Mouse (Mus musculus) layer of hippocampus, adult 8-10 months (tissue): Measurements from ENCODE around the gene Tbkbp1. TPM values are rescaled to one million over a fixed set of nuclear protein-coding genes. Genes with fewer than 3 reads are reported as not detected.
A peak's percentile ranks its signal among the peaks of the same experiment; 100 is the strongest.

Source experiments
- DNase-seq, 2 experiments: peaks; one replicate each; pipeline ENCODE4 v3.0.0; 2022; ENCODE audit warnings: low spot score in 2 of 2
- total RNA-seq, 4 experiments: library from RNA; stranded (reverse); gene quantifications; 2 replicates each; pipeline ENCODE4 v1.2.4; 2022

The Tbkbp1 gene
- total RNA-seq, 4 experiments from 2014 or later = 85.9 to 92.0 (median 89.4) TPM

DNA sequence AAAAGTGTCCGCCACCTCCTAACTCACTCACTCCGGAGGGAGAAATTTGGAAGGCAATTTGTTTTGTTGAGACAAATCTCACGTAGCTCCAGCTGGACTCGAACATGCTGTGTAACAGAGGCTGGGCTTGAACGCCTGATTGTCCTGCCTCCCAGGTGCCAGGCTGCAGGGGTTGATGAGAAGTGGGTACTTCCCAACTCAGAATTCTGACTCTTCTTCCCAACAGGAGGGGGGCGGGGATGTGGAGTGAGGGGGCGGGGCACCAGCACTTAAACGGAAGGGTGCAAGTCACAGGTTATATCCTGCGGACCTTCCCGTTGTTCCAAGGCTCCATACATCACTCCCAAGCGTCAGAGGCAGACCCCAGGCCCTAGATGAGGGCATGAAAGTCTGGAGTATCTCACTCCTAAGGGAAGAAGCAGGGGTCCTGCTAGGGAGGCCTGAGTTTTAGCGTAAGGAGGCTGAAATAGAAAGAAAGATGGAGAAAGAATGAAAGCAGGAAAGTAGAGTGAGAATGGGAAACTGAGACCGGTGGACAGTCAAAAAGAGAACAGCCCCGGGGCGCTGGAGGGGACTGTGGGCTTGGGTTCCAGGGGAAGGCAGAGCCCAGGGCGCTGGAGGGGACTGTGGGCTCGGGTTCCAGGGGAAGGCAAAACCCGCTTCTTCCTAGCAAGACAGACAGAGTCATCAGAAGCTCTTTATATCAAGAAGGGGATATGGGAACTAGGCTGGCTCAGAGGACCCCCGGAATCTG lies 23.6 kb downstream of the Tbkbp1 start:
- DNase-seq = no peak

GRCm38 (mm10) chr11:97126645-97127468 lies 24.4 kb downstream of the Tbkbp1 start:
- no peak for DNase-seq

DNA sequence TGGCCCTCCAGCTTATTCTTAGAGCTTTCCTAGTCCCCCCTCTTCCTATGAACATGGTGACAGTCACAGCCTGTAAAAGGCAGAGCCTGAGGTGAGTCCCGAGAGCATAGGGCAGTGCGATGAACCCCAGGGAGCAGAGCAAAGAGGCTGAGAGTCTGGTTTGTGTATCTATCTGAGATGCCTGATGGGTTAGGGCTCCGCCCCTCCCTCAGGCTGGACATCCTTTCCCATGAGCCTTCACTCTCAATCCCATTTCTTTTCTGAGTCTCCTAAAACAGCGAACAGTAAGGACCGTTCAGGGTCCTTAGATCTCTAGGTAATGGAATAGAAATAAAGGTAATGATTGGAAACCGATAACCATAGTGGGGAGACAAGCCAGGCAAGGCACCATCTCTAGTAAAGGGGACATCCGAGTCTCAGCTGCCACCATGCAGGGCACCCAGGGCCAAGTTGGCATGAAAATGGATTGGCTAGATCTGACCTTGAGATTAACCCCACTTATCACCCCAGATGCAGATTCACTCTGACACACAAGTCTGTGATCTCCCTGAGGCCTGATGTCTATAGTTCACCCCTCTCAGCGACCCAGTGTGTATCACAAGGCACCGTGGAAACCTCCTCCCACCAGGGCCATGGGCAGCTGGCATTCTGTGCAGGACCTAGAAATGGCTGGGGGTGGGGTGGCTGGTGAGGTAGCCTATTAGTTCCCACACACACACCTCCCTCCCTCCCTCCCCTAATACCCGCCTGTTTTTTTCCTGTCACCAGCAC lies 26.8 kb downstream of the Tbkbp1 start:
- no peak for DNase-seq

DNA sequence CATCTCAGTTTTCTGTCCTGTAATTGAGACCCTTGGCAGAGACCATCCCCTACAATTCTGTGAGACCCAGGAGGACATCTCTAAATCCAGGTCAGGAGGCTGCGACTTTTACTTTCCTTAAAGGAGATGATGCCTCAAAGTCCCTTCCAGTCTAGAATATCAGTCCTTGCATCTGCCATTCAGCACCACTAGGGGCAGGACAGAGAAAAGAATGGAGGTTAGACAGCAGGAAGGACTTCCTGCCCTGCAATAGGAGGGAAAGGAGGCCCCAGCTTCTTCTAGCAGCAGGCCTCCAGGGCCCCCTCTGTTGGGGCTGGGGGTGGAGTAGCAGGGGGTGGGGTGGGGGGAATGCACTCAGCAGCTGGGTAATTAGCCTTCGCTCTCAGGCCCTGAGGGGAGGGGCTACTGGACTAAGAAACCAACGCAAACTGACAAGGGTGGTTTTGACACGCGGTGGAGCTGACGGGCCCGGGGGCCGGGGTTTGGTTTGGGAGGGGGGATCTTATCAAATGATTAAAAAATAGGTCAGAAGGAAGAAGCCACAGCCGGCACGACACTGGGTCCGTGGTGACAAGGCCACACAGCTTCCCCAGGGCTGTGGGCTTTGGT lies 27.9 kb downstream of the Tbkbp1 start:
- no peak for DNase-seq

- no peak for DNase-seq
Observed at GRCm38 (mm10) chr11:97120641-97121040, 30.7 kb downstream of the Tbkbp1 start.

- DNase-seq = no peak
Observed at GRCm38 (mm10) chr11:97120221-97120620, 31.1 kb downstream of the Tbkbp1 start.

DNA sequence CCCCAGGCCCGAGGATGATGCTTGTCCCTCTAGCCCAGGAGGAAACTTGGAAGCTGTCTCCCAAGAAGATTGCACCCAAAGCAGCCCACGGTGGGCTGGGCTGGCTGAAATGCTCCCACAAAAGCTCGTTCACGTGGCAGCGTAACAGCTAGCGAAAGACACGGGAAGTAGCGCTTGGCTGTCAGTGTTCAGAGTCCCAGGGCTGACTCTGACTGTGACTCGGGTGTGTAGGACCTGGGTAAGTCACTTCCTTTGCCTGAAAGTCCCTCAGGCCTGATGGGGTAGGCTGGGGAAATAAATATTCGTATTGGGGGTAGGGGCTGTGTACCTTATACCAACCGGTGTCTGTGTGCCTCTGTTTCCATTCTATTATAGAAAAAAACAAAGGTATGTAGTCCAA lies 35.5 kb downstream of the Tbkbp1 start:
- no peak for DNase-seq

- DNase-seq = no peak
Observed at GRCm38 (mm10) chr11:97114671-97115601, 36.4 kb downstream of the Tbkbp1 start, which contains the start of gene Tbx21. Gene Tbx21, minus strand, starts transcription at chr11:97115331.

- no peak for DNase-seq
Observed at GRCm38 (mm10) chr11:97112519-97113125, 38.7 kb downstream of the Tbkbp1 start.

GRCm38 (mm10) chr11:97108976-97109375 lies 42.3 kb downstream of the Tbkbp1 start:
- no peak for DNase-seq

- DNase-seq = no peak
Observed at GRCm38 (mm10) chr11:97104091-97104483, 47.2 kb downstream of the Tbkbp1 start.

GRCm38 (mm10) chr11:97103163-97104090 lies 47.9 kb downstream of the Tbkbp1 start:
- no peak for DNase-seq

DNA sequence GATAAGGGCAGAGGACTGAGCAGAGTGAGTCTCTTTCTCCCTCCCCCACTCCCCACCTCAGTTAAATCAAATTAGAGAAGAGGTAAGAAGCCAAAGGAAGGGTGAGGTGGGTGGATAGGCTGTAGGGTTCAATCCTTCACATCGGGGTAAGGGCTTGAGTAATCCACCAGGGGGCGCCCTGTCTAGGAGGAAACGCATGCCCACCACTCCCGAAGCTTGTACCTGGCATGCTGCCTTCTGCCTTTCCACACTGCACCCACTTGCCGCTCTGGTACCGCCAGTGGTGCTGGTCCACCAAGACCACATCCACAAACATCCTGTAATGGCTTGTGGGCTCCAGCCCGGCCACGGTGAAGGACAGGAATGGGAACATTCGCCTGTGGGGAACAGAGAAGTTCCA lies 49.6 kb downstream of the Tbkbp1 start:
- peak in 1 of 2 experiments; percentile 24 for DNase-seq

GRCm38 (mm10) chr11:97098791-97099190 lies 52.5 kb downstream of the Tbkbp1 start:
- no peak for DNase-seq

DNA sequence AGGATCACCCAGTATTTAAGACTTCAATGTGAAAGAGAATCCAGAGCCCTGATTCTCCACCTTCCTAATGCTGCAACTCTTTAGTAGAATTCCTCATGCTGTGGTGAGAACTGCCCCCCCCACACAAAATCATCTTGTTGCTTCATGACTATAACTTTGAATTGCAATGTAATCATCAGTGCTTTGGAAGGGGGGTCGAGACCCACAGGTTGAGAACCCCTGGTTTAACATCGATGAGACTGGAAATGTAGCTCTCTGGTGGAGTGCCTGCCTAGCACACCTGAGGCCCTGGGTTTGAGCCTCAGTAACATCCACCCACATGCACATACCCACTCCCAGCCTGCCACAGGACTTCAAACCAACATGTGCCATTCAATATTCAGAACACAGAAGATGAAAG lies 56.7 kb downstream of the Tbkbp1 start:
- no peak for DNase-seq

DNA sequence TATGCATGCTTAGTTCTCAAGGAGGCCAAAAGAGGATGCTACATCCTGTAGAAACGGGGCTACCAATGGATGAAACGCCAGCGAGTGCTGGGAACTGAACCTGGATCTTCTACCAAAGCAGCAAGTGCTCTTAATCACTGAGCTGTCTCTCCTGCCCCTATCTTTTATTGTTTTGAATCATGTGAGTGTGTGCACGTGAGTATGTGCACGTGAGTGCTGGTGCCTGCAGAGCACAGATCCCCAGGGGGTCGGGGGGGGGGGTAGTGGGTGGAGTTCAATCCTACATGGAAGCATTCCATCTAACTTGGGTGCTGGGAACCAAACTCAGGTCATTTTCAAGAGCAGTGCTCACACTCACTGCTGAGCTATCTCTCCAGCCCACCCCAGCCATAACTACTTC lies 64.9 kb downstream of the Tbkbp1 start:
- DNase-seq = no peak
